Mouse (Mus musculus): Measurements from ENCODE around the gene Zfp428. TPM values are rescaled to one million over a fixed set of nuclear protein-coding genes. Genes with fewer than 3 reads are reported as not detected.

Gene Zfp428
- polyA plus RNA-seq, 1 experiment, result 13.1 TPM

DNA sequence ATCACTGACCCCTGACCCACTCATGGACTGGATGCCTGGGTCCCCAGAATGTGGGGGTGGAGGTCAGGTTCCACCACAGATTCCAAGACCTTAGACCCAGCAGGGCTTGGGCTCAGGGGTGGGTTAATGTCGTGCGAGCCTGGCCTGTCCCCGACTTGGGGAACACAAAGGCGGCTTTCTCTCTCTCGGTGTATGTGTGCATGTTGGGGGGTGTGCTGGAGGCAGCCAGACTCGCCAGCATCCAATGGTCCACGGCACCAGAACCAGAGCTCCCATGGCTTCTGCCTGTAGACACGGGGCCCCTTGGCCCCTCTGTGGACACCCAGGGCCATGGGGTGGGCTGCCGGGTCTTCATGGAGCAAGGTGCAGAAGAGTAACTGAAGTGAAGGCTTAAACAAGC is 21.3 kb upstream of the Zfp428 start:
- peaks cover 2% of the 10 kb centered on the region for H3K4me1 ChIP-seq (ENCODE audit: control insufficient read depth, insufficient read depth, low read length)
- H3K36me3 ChIP-seq (ENCODE audit: control insufficient read depth, insufficient read depth, low read length, poor library complexity, severe bottlenecking), result no peaks in the 10 kb centered on the region
- peaks cover 8% of the 10 kb centered on the region for H3K27me3 ChIP-seq (ENCODE audit: control insufficient read depth, insufficient read depth, low read length, poor library complexity, severe bottlenecking)
- no peak overlapping the region for H3K27ac ChIP-seq (ENCODE audit: insufficient read depth, low read length)
- no peaks in the 10 kb centered on the region for H3K9me3 ChIP-seq (replicated peaks; ENCODE audit: control insufficient read depth, insufficient read depth, low read length, poor library complexity, severe bottlenecking)
- TF ChIP-seq EP300 (IDR thresholded peaks at IDR 0.05; ENCODE audit: insufficient read depth, low read depth, low read length) (no peak), POLR2A (IDR thresholded peaks at IDR 0.05; ENCODE audit: insufficient read depth, low read length) (no peak), CTCF (IDR thresholded peaks at IDR 0.05; ENCODE audit: low read depth, low read length) (no peak)
- H3K4me3 ChIP-seq (ENCODE audit: low read depth, low read length), result no peak overlapping the region
- no peak overlapping the region for H3K9ac ChIP-seq (ENCODE audit: low read depth, poor library complexity, severe bottlenecking)

DNA sequence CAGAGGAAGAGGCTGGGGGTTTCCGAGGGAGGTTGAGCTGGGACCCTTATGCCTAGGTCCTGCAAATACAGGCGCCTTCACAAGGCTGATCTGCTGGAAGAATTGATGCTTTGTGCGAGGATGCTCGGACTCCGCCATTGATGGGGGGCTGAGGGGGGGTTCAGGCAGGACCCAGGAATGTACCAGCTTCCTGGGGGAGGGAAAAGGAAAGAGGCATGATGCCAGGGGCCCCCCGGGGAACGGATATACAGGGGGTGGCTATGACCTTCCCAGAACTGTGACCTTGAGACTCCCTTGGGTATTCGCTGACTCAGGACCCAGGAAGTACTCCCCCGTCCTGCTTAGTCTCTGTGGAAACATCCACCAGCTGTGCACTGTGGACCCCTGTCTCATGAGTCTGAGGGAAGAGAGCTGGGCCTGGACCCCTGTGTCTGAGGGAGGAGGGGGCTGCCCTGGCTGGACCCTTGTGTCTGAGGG is 20.1 kb upstream of the Zfp428 start:
- Histone ChIP-seq H3K9ac (ENCODE audit: low read depth, poor library complexity, severe bottlenecking) (no peak overlapping the region), H3K9me3 (replicated peaks; ENCODE audit: control insufficient read depth, insufficient read depth, low read length, poor library complexity, severe bottlenecking) (no peaks in the 10 kb centered on the region), H3K27ac (ENCODE audit: insufficient read depth, low read length) (no peak overlapping the region), H3K4me1 (ENCODE audit: control insufficient read depth, insufficient read depth, low read length) (peaks cover 2% of the 10 kb centered on the region), H3K27me3 (ENCODE audit: control insufficient read depth, insufficient read depth, low read length, poor library complexity, severe bottlenecking) (peaks cover 8% of the 10 kb centered on the region), H3K4me3 (ENCODE audit: low read depth, low read length) (no peak overlapping the region), H3K36me3 (ENCODE audit: control insufficient read depth, insufficient read depth, low read length, poor library complexity, severe bottlenecking) (no peaks in the 10 kb centered on the region)
- TF ChIP-seq POLR2A (IDR thresholded peaks at IDR 0.05; ENCODE audit: insufficient read depth, low read length), result no peak
- TF ChIP-seq CTCF (IDR thresholded peaks at IDR 0.05; ENCODE audit: low read depth, low read length), result no peak
- no peak for TF ChIP-seq EP300 (IDR thresholded peaks at IDR 0.05; ENCODE audit: insufficient read depth, low read depth, low read length)

GRCm38 (mm10) chr7:24487403-24487802 is 19.4 kb upstream of the Zfp428 start:
- H3K4me3 ChIP-seq (ENCODE audit: low read depth, low read length), result no peak overlapping the region
- H3K36me3 ChIP-seq (ENCODE audit: control insufficient read depth, insufficient read depth, low read length, poor library complexity, severe bottlenecking), result no peaks in the 10 kb centered on the region
- peaks cover 2% of the 10 kb centered on the region for H3K4me1 ChIP-seq (ENCODE audit: control insufficient read depth, insufficient read depth, low read length)
- H3K27me3 ChIP-seq (ENCODE audit: control insufficient read depth, insufficient read depth, low read length, poor library complexity, severe bottlenecking), result peaks cover 3% of the 10 kb centered on the region
- H3K27ac ChIP-seq (ENCODE audit: insufficient read depth, low read length), result no peak overlapping the region
- TF ChIP-seq EP300 (IDR thresholded peaks at IDR 0.05; ENCODE audit: insufficient read depth, low read depth, low read length), result no peak
- no peak for TF ChIP-seq CTCF (IDR thresholded peaks at IDR 0.05; ENCODE audit: low read depth, low read length)
- no peak for TF ChIP-seq POLR2A (IDR thresholded peaks at IDR 0.05; ENCODE audit: insufficient read depth, low read length)
- H3K9ac ChIP-seq (ENCODE audit: low read depth, poor library complexity, severe bottlenecking), result no peak overlapping the region
- H3K9me3 ChIP-seq (replicated peaks; ENCODE audit: control insufficient read depth, insufficient read depth, low read length, poor library complexity, severe bottlenecking), result no peaks in the 10 kb centered on the region

DNA sequence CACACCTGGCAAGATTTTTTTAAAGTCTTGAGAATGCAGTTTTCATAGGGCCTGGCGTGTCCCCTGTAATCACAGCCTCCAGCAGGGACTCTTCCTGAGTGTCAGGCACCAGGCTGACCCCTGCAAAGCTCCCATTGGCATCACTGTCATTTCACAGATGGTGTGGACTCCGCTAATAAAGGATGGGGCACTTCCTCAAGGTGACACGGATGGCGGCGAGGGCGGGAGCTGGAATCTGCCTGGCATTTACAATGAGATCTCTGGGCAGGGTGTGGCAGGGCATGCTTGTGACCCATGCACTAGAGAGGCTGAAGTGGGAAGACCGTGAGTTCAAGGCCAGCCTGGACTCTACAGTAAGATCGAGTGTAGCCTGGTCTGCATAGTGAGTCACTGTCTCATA is 18.5 kb upstream of the Zfp428 start:
- Histone ChIP-seq H3K27ac (ENCODE audit: insufficient read depth, low read length) (no peak overlapping the region), H3K4me1 (ENCODE audit: control insufficient read depth, insufficient read depth, low read length) (peaks cover 2% of the 10 kb centered on the region), H3K9me3 (replicated peaks; ENCODE audit: control insufficient read depth, insufficient read depth, low read length, poor library complexity, severe bottlenecking) (no peaks in the 10 kb centered on the region), H3K27me3 (ENCODE audit: control insufficient read depth, insufficient read depth, low read length, poor library complexity, severe bottlenecking) (no peaks in the 10 kb centered on the region), H3K9ac (ENCODE audit: low read depth, poor library complexity, severe bottlenecking) (no peak overlapping the region), H3K4me3 (ENCODE audit: low read depth, low read length) (no peak overlapping the region), H3K36me3 (ENCODE audit: control insufficient read depth, insufficient read depth, low read length, poor library complexity, severe bottlenecking) (no peaks in the 10 kb centered on the region)
- TF ChIP-seq CTCF (IDR thresholded peaks at IDR 0.05; ENCODE audit: low read depth, low read length) (no peak), EP300 (IDR thresholded peaks at IDR 0.05; ENCODE audit: insufficient read depth, low read depth, low read length) (no peak), POLR2A (IDR thresholded peaks at IDR 0.05; ENCODE audit: insufficient read depth, low read length) (no peak)

DNA sequence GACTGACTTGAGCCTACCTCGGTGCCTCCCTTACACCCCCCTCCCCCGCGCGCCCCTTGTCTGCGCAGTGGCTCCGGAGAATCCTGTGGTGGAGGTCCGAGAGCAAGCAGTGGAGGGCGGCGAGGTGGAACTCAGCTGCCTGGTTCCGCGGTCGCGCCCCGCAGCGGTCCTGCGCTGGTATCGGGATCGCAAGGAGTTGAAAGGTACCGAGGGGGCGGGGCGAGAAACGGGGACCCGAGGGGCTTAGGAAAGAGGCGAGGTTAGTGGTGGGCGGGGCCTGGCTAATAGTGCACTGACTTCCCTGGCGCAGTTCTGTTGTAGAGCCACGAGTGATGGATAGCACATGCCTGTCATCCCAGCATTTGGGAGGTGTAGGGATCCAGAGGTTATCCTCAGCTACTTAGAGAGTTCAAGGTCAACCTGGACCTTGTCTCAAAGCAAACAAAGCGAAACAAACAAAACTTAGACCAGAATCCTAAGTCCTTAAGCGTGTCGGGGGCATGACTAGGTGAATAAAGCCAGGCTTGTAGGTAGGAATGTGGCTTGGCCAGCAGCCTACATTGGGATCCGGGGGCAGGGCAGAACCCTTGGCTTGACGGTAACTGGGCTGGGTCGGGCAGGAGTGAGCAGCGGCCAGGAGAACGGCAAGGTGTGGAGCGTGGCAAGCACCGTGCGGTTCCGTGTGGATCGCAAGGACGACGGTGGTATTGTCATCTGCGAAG is 6.8 kb upstream of the Zfp428 start:
- Histone ChIP-seq H3K4me1 (ENCODE audit: control insufficient read depth, insufficient read depth, low read length) (peaks cover 4% of the 10 kb centered on the region), H3K27ac (ENCODE audit: insufficient read depth, low read length) (no peak overlapping the region), H3K27me3 (ENCODE audit: control insufficient read depth, insufficient read depth, low read length, poor library complexity, severe bottlenecking) (no peaks in the 10 kb centered on the region), H3K9ac (ENCODE audit: low read depth, poor library complexity, severe bottlenecking) (0 out of 2 replicates have a peak overlapping the region, but pooled peaks have one; percentile 13), H3K4me3 (ENCODE audit: low read depth, low read length) (peak overlapping the region; percentile 38), H3K9me3 (replicated peaks; ENCODE audit: control insufficient read depth, insufficient read depth, low read length, poor library complexity, severe bottlenecking) (no peaks in the 10 kb centered on the region), H3K36me3 (ENCODE audit: control insufficient read depth, insufficient read depth, low read length, poor library complexity, severe bottlenecking) (no peaks in the 10 kb centered on the region)
- no peak for TF ChIP-seq POLR2A (IDR thresholded peaks at IDR 0.05; ENCODE audit: insufficient read depth, low read length)

- no peak overlapping the region for H3K9ac ChIP-seq (ENCODE audit: low read depth, poor library complexity, severe bottlenecking)
- no peak for TF ChIP-seq POLR2A (IDR thresholded peaks at IDR 0.05; ENCODE audit: insufficient read depth, low read length)
- peak; percentile 64 for TF ChIP-seq CTCF (IDR thresholded peaks at IDR 0.05; ENCODE audit: low read depth, low read length)
- H3K27ac ChIP-seq (ENCODE audit: insufficient read depth, low read length), result no peak overlapping the region
- no peaks in the 10 kb centered on the region for H3K36me3 ChIP-seq (ENCODE audit: control insufficient read depth, insufficient read depth, low read length, poor library complexity, severe bottlenecking)
- H3K9me3 ChIP-seq (replicated peaks; ENCODE audit: control insufficient read depth, insufficient read depth, low read length, poor library complexity, severe bottlenecking), result no peaks in the 10 kb centered on the region
- no peak overlapping the region for H3K4me3 ChIP-seq (ENCODE audit: low read depth, low read length)
- peaks cover 4% of the 10 kb centered on the region for H3K4me1 ChIP-seq (ENCODE audit: control insufficient read depth, insufficient read depth, low read length)
- H3K27me3 ChIP-seq (ENCODE audit: control insufficient read depth, insufficient read depth, low read length, poor library complexity, severe bottlenecking), result no peaks in the 10 kb centered on the region
These were observed 5.9 kb upstream of the Zfp428 start for GRCm38 (mm10) chr7:24500929-24501328.

Data from ES-Bruce4 (cell line).